ENCODE assay signal across 23 mouse cellular contexts in the genomic region with DNA sequence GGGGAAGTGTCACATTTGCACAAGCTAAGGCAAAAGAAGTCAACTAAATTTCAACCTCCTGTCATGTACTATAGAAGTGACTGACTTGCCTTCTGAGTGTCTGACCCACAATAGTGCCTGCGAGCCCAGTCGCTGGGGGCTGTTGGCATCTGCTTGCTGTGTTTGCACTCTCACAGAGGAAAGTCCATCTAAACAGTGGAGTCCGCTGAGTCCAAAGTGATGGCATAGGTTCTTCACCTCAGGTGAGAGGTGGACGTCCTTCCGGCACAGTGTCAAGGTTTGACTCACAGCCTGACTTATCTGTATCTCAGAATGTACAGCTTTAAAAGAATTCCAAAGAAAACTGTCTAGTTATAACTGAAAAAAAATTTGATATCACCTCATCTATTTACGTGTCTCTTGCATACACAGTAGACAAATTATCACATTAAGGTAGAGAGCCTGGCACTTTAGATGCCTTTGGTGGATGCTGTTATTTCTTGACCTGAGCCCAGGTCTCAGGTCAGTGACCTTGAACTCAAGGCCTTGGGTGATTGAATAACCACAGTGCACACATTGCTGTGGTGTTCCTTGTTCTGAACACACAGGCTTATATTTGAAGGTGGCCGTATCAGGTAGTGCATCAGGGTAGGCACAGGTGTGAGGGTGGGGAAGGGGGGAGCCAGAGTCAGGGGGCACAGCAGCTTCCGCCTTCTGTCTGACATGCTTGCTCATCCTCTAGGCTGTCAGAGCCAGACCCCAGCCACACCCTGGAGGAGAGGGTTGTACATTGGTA.
A peak's percentile ranks its signal among the peaks of the same experiment; 100 is the strongest.
DNase-seq lines count a peak whose midpoint lies in the region; ATAC-seq lines count a peak whose summit lies in the region.
"Had no signal": no experiment of that assay in that cellular context is flagged by ENCODE, and none has a peak within 500 bp of the region (broad histone marks: within the 10 kb centered on the region; RNA-seq: fewer than 3 reads in every experiment).

No protein-coding gene starts in this region.

- H3K36me3 ChIP-seq in kidney, embryonic 16.5 days (ENCODE audit: insufficient read depth, low read length), result no peaks in the 10 kb centered on the region
- H3K36me3 ChIP-seq in liver, embryonic 15.5 days (replicated peaks), result no peaks in the 10 kb centered on the region
- H3K36me3 ChIP-seq: forebrain, embryonic 12.5 days; heart, embryonic 15.5 days; midbrain, embryonic 12.5 days had no signal

- 89% methylated on average over 8 of the region's 8 CpGs for WGBS in kidney, embryonic 16.5 days
- 64% methylated on average over 8 of the region's 8 CpGs for WGBS in liver, embryonic 15.5 days (ENCODE audit: insufficient replicate concordance)

- ATAC-seq in kidney, embryonic 16.5 days (ENCODE audit: low FRiP score, low TSS enrichment), result no peak
- peak; percentile 73 for ATAC-seq in liver, embryonic 15.5 days (ENCODE audit: insufficient read depth)
- ATAC-seq: forebrain, postnatal 0 days; hindbrain, embryonic 16.5 days; lung, postnatal 0 days had no signal

- no peaks in the 10 kb centered on the region for H3K27me3 ChIP-seq in kidney, embryonic 16.5 days (ENCODE audit: insufficient read depth, low read length)
- no peaks in the 10 kb centered on the region for H3K27me3 ChIP-seq in liver, embryonic 15.5 days
- H3K27me3 ChIP-seq: forebrain, embryonic 12.5 days; megakaryocyte, embryonic 14.5 days; midbrain, embryonic 12.5 days had no signal

- H3K4me3 ChIP-seq in kidney, embryonic 16.5 days (ENCODE audit: low read length), result no peak overlapping the region
- H3K4me3 ChIP-seq in liver, embryonic 15.5 days (replicated peaks), result no peak overlapping the region
- H3K4me3 ChIP-seq: erythroblast, embryonic 14.5 days; forebrain, embryonic 12.5 days; heart, embryonic 15.5 days; megakaryocyte, embryonic 14.5 days; midbrain, embryonic 12.5 days had no signal

- no peak overlapping the region for H3K27ac ChIP-seq in kidney, embryonic 16.5 days (ENCODE audit: low read length)
- 0 out of 2 replicates have a peak overlapping the region, but pooled peaks have one; percentile 29 for H3K27ac ChIP-seq in liver, embryonic 15.5 days (replicated peaks)
- H3K27ac ChIP-seq: forebrain, embryonic 12.5 days; heart, embryonic 15.5 days; midbrain, embryonic 12.5 days had no signal

- no peaks in the 10 kb centered on the region for H3K9me3 ChIP-seq in kidney, embryonic 16.5 days (ENCODE audit: low read length)
- H3K9me3 ChIP-seq in liver, embryonic 15.5 days (replicated peaks), result no peaks in the 10 kb centered on the region
- H3K9me3 ChIP-seq: forebrain, embryonic 12.5 days; heart, embryonic 15.5 days; midbrain, embryonic 12.5 days had no signal

- H3K4me1 ChIP-seq in kidney, embryonic 16.5 days (ENCODE audit: insufficient read depth, low read length), result peaks cover 4% of the 10 kb centered on the region; the same call in 1 of the 2 replicates
- 0 out of 2 replicates have a peak, but pooled peaks cover 2% of the 10 kb centered on the region for H3K4me1 ChIP-seq in liver, embryonic 15.5 days (replicated peaks)
- H3K4me1 ChIP-seq: forebrain, embryonic 12.5 days; megakaryocyte, embryonic 14.5 days; midbrain, embryonic 12.5 days had no signal

- no peak overlapping the region for H3K4me2 ChIP-seq in kidney, embryonic 16.5 days (replicated peaks; ENCODE audit: low read depth, low read length)
- no peak overlapping the region for H3K4me2 ChIP-seq in liver, embryonic 15.5 days
- H3K4me2 ChIP-seq: forebrain, embryonic 12.5 days; heart, embryonic 15.5 days; midbrain, embryonic 12.5 days had no signal

- H3K9ac ChIP-seq in kidney, embryonic 16.5 days (replicated peaks; ENCODE audit: low read length), result no peak overlapping the region
- no peak overlapping the region for H3K9ac ChIP-seq in liver, embryonic 15.5 days
- H3K9ac ChIP-seq: forebrain, embryonic 12.5 days; forebrain, postnatal 0 days; heart, embryonic 15.5 days; midbrain, embryonic 12.5 days had no signal

- DNase-seq in kidney, adult 8-10 months, result peak; percentile 14 to 29
- peak; percentile 37 for DNase-seq in kidney, postnatal 10 days
- DNase-seq in kidney, postnatal 36 days, result peak; percentile 35 to 42
- no peak for DNase-seq in gastrocnemius, postnatal 25 days
- no peak for DNase-seq in urinary bladder, postnatal 10 days (ENCODE audit: low spot score)
- no peak for DNase-seq in right cerebral cortex, postnatal 25 days
- DNase-seq: adrenal gland, postnatal 25 days; cerebellum, adult 18-20 months; cerebellum, postnatal 10 days; forebrain, postnatal 0 days; layer of hippocampus, adult 9-11 months; lung, adult 18-20 months; lung, postnatal 4 days; thymus, postnatal 36 days had no signal

Comparison
In these comparisons a context has a peak if more than half of its experiments do, and no peak if none do; other contexts are left out.
1. DNase-seq: peak in kidney, adult 8-10 months (2 of 2), kidney, postnatal 10 days (single experiment) and kidney, postnatal 36 days (2 of 2); none in gastrocnemius, postnatal 25 days (single experiment), urinary bladder, postnatal 10 days (single experiment) and right cerebral cortex, postnatal 25 days (single experiment).